Mouse (Mus musculus) adrenal gland, postnatal 36 days (tissue): ENCODE measurements at regions not wholly inside any gene's neighbourhood (a gene's known extent, or its start where the extent isn't known, plus 50 kb on each side); places are given as distances from the start of the nearest gene placed in this dataset.
"Not testable (repeated sequence)": the region's sequence is repeated elsewhere in the genome, so short reads cannot be mapped to it uniquely, and the experiment has no call there.

Experiments
- DNase-seq, 2 experiments: peaks; one replicate each; pipeline ENCODE4 v3.0.0; 2021; ENCODE audit warnings: mixed read lengths in 1 of 2

- no peak for DNase-seq
These were observed 89.1 kb downstream of the Rhob start for GRCm38 (mm10) chr12:8410410-8411341.

GRCm38 (mm10) chr12:8402084-8402483 lies 88.9 kb downstream of the Hs1bp3 start:
- no peak for DNase-seq

DNA sequence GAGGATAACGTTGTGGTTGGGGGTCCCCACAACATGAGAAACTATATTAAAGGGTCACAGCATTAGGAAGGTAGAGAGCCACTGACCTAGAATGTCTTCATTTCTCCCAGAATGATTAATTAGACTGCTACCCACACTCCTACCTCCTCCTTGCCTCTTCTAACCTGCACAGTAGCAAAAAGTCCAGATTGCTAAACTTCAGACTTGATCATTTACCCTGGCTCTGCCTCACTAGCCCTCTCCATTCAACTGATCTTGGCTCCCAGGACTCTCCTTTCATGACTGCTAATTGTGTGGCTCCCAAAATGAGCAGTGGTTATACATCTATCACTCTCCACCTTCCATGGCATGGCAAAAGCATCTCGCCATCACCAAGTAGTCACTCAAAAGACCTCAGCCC lies 88.1 kb downstream of the Hs1bp3 start:
- no peak for DNase-seq

GRCm38 (mm10) chr12:8400345-8401130 lies 87.3 kb downstream of the Hs1bp3 start:
- no peak for DNase-seq

GRCm38 (mm10) chr12:8398852-8399251 lies 85.6 kb downstream of the Hs1bp3 start:
- DNase-seq, result no peak

DNA sequence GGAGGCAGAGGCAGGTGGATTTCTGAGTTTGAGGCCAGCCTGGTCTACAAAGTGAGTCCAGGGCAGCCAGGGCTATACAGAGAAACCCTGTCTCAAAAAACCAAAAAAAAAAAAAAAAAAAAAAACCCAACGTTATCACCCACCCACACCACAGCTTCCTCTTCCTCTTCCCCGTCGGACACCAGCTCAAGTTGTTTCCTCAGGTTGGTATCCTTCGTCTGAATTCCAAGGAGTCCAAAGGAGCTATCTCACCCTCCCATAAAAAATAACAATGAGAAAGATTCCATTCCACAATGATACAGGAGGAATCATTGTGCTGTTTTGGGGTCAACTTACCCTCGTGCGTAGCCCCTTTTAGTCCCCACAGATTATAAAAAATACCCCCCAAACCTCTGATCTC lies 83.2 kb downstream of the Hs1bp3 start:
- DNase-seq, result not testable (repeated sequence)

DNA sequence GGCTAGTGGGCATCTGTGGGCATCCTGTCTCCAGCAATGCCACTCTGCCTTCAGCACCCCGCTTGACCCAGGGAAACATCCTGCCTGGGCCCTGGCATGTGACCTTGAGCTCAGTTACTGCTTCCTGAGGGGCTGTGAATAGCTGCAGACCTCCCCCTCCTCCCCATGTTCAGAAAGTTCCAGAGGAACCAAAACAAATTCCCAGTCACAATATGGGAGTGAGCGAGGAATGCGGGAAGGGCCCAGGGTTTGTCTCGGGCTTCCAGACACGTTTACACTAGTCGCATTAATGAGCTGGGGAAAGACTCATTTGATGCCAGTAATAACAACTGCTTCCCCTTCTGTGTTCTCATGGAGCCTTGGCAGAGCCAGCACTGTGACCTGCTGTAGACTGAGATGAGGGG lies 81.7 kb downstream of the Hs1bp3 start:
- DNase-seq, result no peak

DNA sequence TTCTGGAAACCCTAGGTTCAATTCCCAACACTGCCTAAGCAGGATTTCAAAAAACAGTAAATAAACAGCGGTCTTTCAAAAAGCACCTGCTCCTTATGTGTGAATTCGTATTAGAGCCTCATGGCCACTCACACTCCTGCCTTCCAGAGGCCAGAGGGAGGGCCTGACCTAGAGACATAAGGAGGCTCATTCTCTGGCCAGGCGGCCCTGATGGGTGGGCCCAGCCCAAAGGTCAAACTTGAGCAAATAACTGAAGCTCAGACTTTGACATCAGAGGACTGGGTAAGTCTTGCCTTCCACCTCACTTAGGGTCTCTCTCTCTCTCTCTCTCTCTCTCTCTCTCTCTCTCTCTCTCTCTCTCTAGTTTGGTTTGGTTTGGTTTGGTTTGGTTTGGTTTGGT lies 80.7 kb downstream of the Hs1bp3 start:
- DNase-seq, result no peak
